Mouse (Mus musculus) CH12.LX (cell line): ENCODE results near the gene Chrne.

Experiments
- CTCF ChIP-seq, 2 experiments: IDR thresholded peaks in 1 of 2; conservative IDR thresholded peaks in 1 of 2; 2 replicates each; pipeline ENCODE4 v1.5.1; 2011 to 2012; ENCODE audit warnings: low read depth in 2 of 2, low read length in 2 of 2, improper control_type of control experiment in 1 of 2, inconsistent platforms in 1 of 2, mild to moderate bottlenecking in 1 of 2, moderate library complexity in 1 of 2
- EP300 ChIP-seq: IDR thresholded peaks from 2 replicates; pipeline ENCODE4 v1.6.1; 2011; ENCODE audit warnings: low read length, improper control_type of control experiment
- ZMIZ1 ChIP-seq: IDR thresholded peaks from 2 replicates; pipeline ENCODE4 v1.6.1; 2012; ENCODE audit warnings: low read depth, mild to moderate bottlenecking, inconsistent platforms, low read length, improper control_type of control experiment

DNA sequence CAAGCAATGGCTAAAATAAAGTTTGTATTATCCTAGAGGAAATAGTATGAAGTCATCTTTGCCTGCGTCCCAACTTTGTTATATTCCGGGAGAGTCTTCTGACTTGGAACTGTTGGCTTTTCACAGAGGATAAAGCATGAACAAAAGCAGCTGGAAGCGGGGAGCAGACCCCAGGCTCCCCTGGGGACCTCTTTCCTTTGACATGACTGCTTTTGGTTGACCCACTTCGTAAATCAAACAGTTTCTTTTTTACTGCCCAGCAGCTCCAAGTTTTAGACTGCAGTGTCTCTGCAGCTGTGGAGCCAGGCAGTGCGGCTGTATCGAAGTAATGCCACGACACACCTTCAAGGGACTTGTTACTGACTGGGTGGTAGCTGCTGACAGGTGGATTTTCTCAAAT is 52.4 kb downstream of the Chrne start:
- TF ChIP-seq CTCF (conservative IDR thresholded peaks at IDR 0.05 in 1 of 2, IDR thresholded peaks at IDR 0.05 in 1 of 2; ENCODE audit: low read depth in 2 of 2, low read length in 2 of 2): no peak
- no peak for TF ChIP-seq ZMIZ1
- no peak for TF ChIP-seq EP300
